Mouse (Mus musculus) gastrocnemius, adult 18-20 months (tissue): ENCODE data around the gene Limd1. TPM values are rescaled to one million over a fixed set of nuclear protein-coding genes. Genes with fewer than 3 reads are reported as not detected.
"Not testable (repeated sequence)": the region's sequence is repeated elsewhere in the genome, so short reads cannot be mapped to it uniquely, and the experiment has no call there.

ENCODE experiments used
- DNase-seq: peaks from one replicate; pipeline ENCODE4 v3.0.0; 2021; ENCODE audit warnings: low spot score
- long read RNA-seq, 2 experiments: library from polyadenylated mRNA; stranded (forward); transcript quantifications; one replicate each; pipeline ENCODE4 v2.0.0; 2021
- total RNA-seq, 2 experiments: library from RNA; stranded (reverse); gene quantifications; 2 replicates each; pipeline ENCODE4 v1.2.3; 2021

Limd1 gene
- 10 to 100 TPM; 31.3 to 37.1 TPM for total RNA-seq
- long read RNA-seq, experiment 1, full-length matches to known transcripts = 66 of 82 reads
- long read RNA-seq, experiment 1, partial matches to known transcripts = 2 of 82 reads
- long read RNA-seq, experiment 1, other reads (novel, unspliced or antisense) = 14 of 82 reads
- long read RNA-seq, experiment 2, full-length matches to known transcripts = 33 of 43 reads
- long read RNA-seq, experiment 2, partial matches to known transcripts = 9 of 43 reads
- long read RNA-seq, experiment 2, other reads (novel, unspliced or antisense) = 1 of 43 reads

- DNase-seq = peak; percentile 73
These were observed at the start of gene Limd1 for GRCm38 (mm10) chr9:123478586-123479195. Gene Limd1, plus strand, starts transcription at chr9:123478706.

- DNase-seq = no peak
These were observed 48.6 kb upstream of the Limd1 start for GRCm38 (mm10) chr9:123429863-123430262.

GRCm38 (mm10) chr9:123430973-123431372, 47.5 kb upstream of the Limd1 start:
- no peak for DNase-seq

GRCm38 (mm10) chr9:123438223-123438622, 40.3 kb upstream of the Limd1 start:
- DNase-seq = no peak

GRCm38 (mm10) chr9:123440230-123441058, 38.1 kb upstream of the Limd1 start:
- DNase-seq = peak; percentile 33

- not testable (repeated sequence) for DNase-seq
These were observed 31.4 kb upstream of the Limd1 start for GRCm38 (mm10) chr9:123447101-123447500.

GRCm38 (mm10) chr9:123448594-123448993, 29.9 kb upstream of the Limd1 start:
- DNase-seq = no peak

GRCm38 (mm10) chr9:123450174-123450573, 28.3 kb upstream of the Limd1 start:
- peak; percentile 68 for DNase-seq

- DNase-seq = no peak
These were observed 26.7 kb upstream of the Limd1 start for GRCm38 (mm10) chr9:123451772-123452171.

- DNase-seq = no peak
These were observed 21.6 kb upstream of the Limd1 start for GRCm38 (mm10) chr9:123456634-123457602.

- no peak for DNase-seq
These were observed 20.9 kb upstream of the Limd1 start for GRCm38 (mm10) chr9:123457603-123458002.

GRCm38 (mm10) chr9:123467141-123467620, 11.3 kb upstream of the Limd1 start:
- peak; percentile 59 for DNase-seq

- DNase-seq = no peak
These were observed 10.0 kb upstream of the Limd1 start for GRCm38 (mm10) chr9:123468406-123469085.

GRCm38 (mm10) chr9:123469087-123469486, 9.4 kb upstream of the Limd1 start:
- DNase-seq = no peak

- DNase-seq = no peak
These were observed 5.1 kb upstream of the Limd1 start for GRCm38 (mm10) chr9:123473377-123473776.

- DNase-seq = no peak
These were observed 2.9 kb upstream of the Limd1 start for GRCm38 (mm10) chr9:123475569-123475968.

- peak; percentile 61 for DNase-seq
These were observed 398 bp upstream of the Limd1 start for GRCm38 (mm10) chr9:123478031-123478585.

GRCm38 (mm10) chr9:123479196-123479669, 727 bp downstream of the Limd1 start:
- DNase-seq = no peak

GRCm38 (mm10) chr9:123479876-123480252, 1.4 kb downstream of the Limd1 start:
- no peak for DNase-seq
